Mouse (Mus musculus): ENCODE results near the gene Limch1. TPM values are rescaled to one million over a fixed set of nuclear protein-coding genes. Genes with fewer than 3 reads are reported as not detected.

The Limch1 gene
- polyA plus RNA-seq, 1 experiment from 2014 or later = 67.8 TPM

GRCm38 (mm10) chr5:66756821-66757705 is 11.4 kb downstream of the Limch1 start:
- Histone ChIP-seq H3K27ac (ENCODE audit: low read depth) (no peak overlapping the region), H3K27me3 (ENCODE audit: insufficient read depth, low read length) (no peaks in the 10 kb centered on the region), H3K36me3 (ENCODE audit: insufficient read depth) (no peaks in the 10 kb centered on the region), H3K4me1 (ENCODE audit: insufficient read depth) (no peaks in the 10 kb centered on the region), H3K9me3 (ENCODE audit: low read depth, low read length) (no peaks in the 10 kb centered on the region), H3K9ac (no peak overlapping the region), H3K4me2 (no peak overlapping the region), H3K4me3 (ENCODE audit: low read depth, low read length) (no peak overlapping the region)
- 67% methylated on average over 10 of the region's 10 CpGs for WGBS
- TF ChIP-seq CTCF (IDR thresholded peaks at IDR 0.05; ENCODE audit: low read depth) = no peak
- DNase-seq = no peak
- no peak for ATAC-seq (ENCODE audit: insufficient read depth)

- 72% methylated on average over 2 of the region's 2 CpGs for WGBS
- Histone ChIP-seq H3K9ac (no peak overlapping the region), H3K36me3 (ENCODE audit: insufficient read depth) (no peaks in the 10 kb centered on the region), H3K9me3 (ENCODE audit: low read depth, low read length) (no peaks in the 10 kb centered on the region), H3K4me2 (no peak overlapping the region), H3K4me1 (ENCODE audit: insufficient read depth) (no peaks in the 10 kb centered on the region), H3K27ac (ENCODE audit: low read depth) (no peak overlapping the region), H3K4me3 (ENCODE audit: low read depth, low read length) (no peak overlapping the region), H3K27me3 (ENCODE audit: insufficient read depth, low read length) (no peaks in the 10 kb centered on the region)
- no peak for TF ChIP-seq CTCF (IDR thresholded peaks at IDR 0.05; ENCODE audit: low read depth)
- no peak for ATAC-seq (ENCODE audit: insufficient read depth)
- DNase-seq = no peak
Measured at GRCm38 (mm10) chr5:66757706-66758237, 12.1 kb downstream of the Limch1 start.

- no peak for ATAC-seq (ENCODE audit: insufficient read depth)
- H3K27ac ChIP-seq (ENCODE audit: low read depth) = no peak overlapping the region
- no peak for TF ChIP-seq CTCF (IDR thresholded peaks at IDR 0.05; ENCODE audit: low read depth)
- H3K9me3 ChIP-seq (ENCODE audit: low read depth, low read length) = no peaks in the 10 kb centered on the region
- no peak overlapping the region for H3K9ac ChIP-seq
- 70% methylated on average over 2 of the region's 2 CpGs for WGBS
- H3K4me2 ChIP-seq = no peak overlapping the region
- H3K36me3 ChIP-seq (ENCODE audit: insufficient read depth) = no peaks in the 10 kb centered on the region
- no peak for DNase-seq
- H3K4me1 ChIP-seq (ENCODE audit: insufficient read depth) = no peaks in the 10 kb centered on the region
- H3K27me3 ChIP-seq (ENCODE audit: insufficient read depth, low read length) = no peaks in the 10 kb centered on the region
- H3K4me3 ChIP-seq (ENCODE audit: low read depth, low read length) = no peak overlapping the region
Measured at GRCm38 (mm10) chr5:66759354-66759753, 13.7 kb downstream of the Limch1 start.

GRCm38 (mm10) chr5:66760747-66761146 is 15.1 kb downstream of the Limch1 start:
- Histone ChIP-seq H3K27me3 (ENCODE audit: insufficient read depth, low read length) (no peaks in the 10 kb centered on the region), H3K9me3 (ENCODE audit: low read depth, low read length) (no peaks in the 10 kb centered on the region), H3K4me2 (no peak overlapping the region), H3K9ac (no peak overlapping the region), H3K4me3 (ENCODE audit: low read depth, low read length) (no peak overlapping the region), H3K4me1 (ENCODE audit: insufficient read depth) (no peaks in the 10 kb centered on the region), H3K36me3 (ENCODE audit: insufficient read depth) (no peaks in the 10 kb centered on the region), H3K27ac (ENCODE audit: low read depth) (no peak overlapping the region)
- no peak for DNase-seq
- TF ChIP-seq CTCF (IDR thresholded peaks at IDR 0.05; ENCODE audit: low read depth) = no peak
- 78% methylated on average over 10 of the region's 10 CpGs for WGBS
- ATAC-seq (ENCODE audit: insufficient read depth) = no peak

GRCm38 (mm10) chr5:66762006-66762405 is 16.4 kb downstream of the Limch1 start:
- no peaks in the 10 kb centered on the region for H3K9me3 ChIP-seq (ENCODE audit: low read depth, low read length)
- no peak for ATAC-seq (ENCODE audit: insufficient read depth)

GRCm38 (mm10) chr5:66764129-66764528 is 18.5 kb downstream of the Limch1 start:
- 81% methylated on average over 6 of the region's 6 CpGs for WGBS
- H3K27me3 ChIP-seq (ENCODE audit: insufficient read depth, low read length) = no peaks in the 10 kb centered on the region
- H3K9ac ChIP-seq = no peak overlapping the region
- ATAC-seq (ENCODE audit: insufficient read depth) (no peak), DNase-seq (no peak)
- no peaks in the 10 kb centered on the region for H3K4me1 ChIP-seq (ENCODE audit: insufficient read depth)
- H3K27ac ChIP-seq (ENCODE audit: low read depth) = no peak overlapping the region
- no peaks in the 10 kb centered on the region for H3K9me3 ChIP-seq (ENCODE audit: low read depth, low read length)
- H3K36me3 ChIP-seq (ENCODE audit: insufficient read depth) = no peaks in the 10 kb centered on the region
- TF ChIP-seq CTCF (IDR thresholded peaks at IDR 0.05; ENCODE audit: low read depth) = no peak
- no peak overlapping the region for H3K4me3 ChIP-seq (ENCODE audit: low read depth, low read length)
- no peak overlapping the region for H3K4me2 ChIP-seq

More at GRCm38 (mm10) chr5:66762006-66762405, 16.4 kb downstream of the Limch1 start:
- Histone ChIP-seq H3K27ac (ENCODE audit: low read depth) (no peak overlapping the region), H3K36me3 (ENCODE audit: insufficient read depth) (no peaks in the 10 kb centered on the region), H3K4me2 (no peak overlapping the region), H3K4me1 (ENCODE audit: insufficient read depth) (no peaks in the 10 kb centered on the region), H3K27me3 (ENCODE audit: insufficient read depth, low read length) (no peaks in the 10 kb centered on the region), H3K9ac (no peak overlapping the region), H3K4me3 (ENCODE audit: low read depth, low read length) (no peak overlapping the region)
- 79% methylated on average over 2 of the region's 2 CpGs for WGBS
- no peak for DNase-seq
- no peak for TF ChIP-seq CTCF (IDR thresholded peaks at IDR 0.05; ENCODE audit: low read depth)

- no peak for TF ChIP-seq CTCF (IDR thresholded peaks at IDR 0.05; ENCODE audit: low read depth)
- DNase-seq (no peak), ATAC-seq (ENCODE audit: insufficient read depth) (no peak)
- no peaks in the 10 kb centered on the region for H3K4me1 ChIP-seq (ENCODE audit: insufficient read depth)
- H3K4me2 ChIP-seq = no peak overlapping the region
- no peak overlapping the region for H3K9ac ChIP-seq
- H3K9me3 ChIP-seq (ENCODE audit: low read depth, low read length) = no peaks in the 10 kb centered on the region
- no peak overlapping the region for H3K27ac ChIP-seq (ENCODE audit: low read depth)
- no peak overlapping the region for H3K4me3 ChIP-seq (ENCODE audit: low read depth, low read length)
- no peaks in the 10 kb centered on the region for H3K27me3 ChIP-seq (ENCODE audit: insufficient read depth, low read length)
- H3K36me3 ChIP-seq (ENCODE audit: insufficient read depth) = no peaks in the 10 kb centered on the region
- 75% methylated on average over 1 of the region's 2 CpGs for WGBS
Measured at GRCm38 (mm10) chr5:66765911-66766310, 20.3 kb downstream of the Limch1 start.
